Mouse (Mus musculus) G1E-ER4 (cell line): Measurements from ENCODE around the gene Sox12. TPM values are rescaled to one million over a fixed set of nuclear protein-coding genes. Genes with fewer than 3 reads are reported as not detected.

ENCODE experiments used
- GATA1 ChIP-seq: IDR thresholded peaks from one replicate; pipeline ENCODE4 v1.8.0; 2012; ENCODE audit warnings: low read length, inconsistent platforms
- polyA plus RNA-seq: library from polyadenylated mRNA; stranded (reverse); fragments of >175 nt; gene quantifications from 2 replicates; pipeline ENCODE4 v1.2.3, GENCODE M21; 2012

Gene Sox12
- polyA plus RNA-seq, 1 experiment, result 55.7 TPM

DNA sequence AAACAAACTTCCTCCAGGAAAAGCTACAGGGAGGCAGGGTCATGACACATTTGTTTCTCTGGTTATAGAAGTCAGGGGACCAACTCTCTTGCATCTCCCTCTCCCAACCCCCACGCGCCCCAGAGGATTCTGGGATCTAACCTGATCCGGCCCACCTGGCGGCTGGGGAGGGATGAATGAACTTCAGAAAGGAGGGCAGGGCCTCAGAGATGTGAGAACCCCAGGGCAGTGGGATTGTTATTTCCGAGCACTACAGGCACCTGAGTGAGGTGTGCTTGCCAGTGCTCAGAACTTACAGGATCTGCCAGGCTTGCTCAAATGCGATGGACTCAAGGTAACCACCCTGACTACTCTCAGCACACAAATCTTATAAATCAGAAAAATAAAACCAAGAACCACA, 52.5 kb downstream of the Sox12 start:
- no peak for TF ChIP-seq GATA1

DNA sequence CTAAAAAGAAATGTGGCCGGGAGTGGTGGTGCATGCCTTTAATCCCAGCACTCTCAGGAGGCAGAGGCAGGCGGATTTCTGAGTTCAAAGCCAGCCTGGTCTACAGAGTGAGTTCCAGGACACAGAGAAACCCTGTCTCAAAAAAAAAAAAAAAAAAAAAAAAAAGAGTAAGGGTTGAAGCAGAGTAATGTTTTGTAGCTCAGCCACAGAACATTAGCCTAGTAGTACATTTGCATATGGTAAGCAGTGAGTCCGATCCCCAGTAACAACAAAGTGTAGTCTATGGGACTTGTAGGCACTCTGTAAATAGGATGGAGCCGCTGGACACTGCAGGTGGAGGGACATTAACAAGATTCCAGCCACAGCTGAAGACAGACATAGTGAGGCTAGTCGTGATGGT, 53.0 kb downstream of the Sox12 start:
- no peak for TF ChIP-seq GATA1

DNA sequence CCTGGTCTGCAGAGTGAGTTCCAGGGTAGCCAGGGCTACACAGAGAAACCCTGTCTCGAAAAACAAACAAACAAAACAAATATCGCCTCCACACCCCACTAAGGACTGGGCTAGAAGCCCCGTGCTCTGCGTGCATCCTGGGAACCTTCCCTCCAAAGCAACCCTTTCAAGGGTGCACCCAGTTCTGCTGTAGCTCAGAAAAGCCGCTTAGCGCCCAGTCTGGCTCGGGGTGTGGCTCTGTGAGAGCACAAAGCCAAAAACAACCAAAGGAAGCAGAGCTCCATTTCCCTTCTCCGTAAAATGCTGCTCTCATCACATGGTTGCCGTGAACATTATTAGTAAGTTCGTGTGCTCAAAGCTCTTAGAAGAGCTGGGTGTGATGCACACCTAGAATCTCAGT, 53.5 kb downstream of the Sox12 start:
- TF ChIP-seq GATA1, result no peak

Other genes starting within 250 kb of the Sox12 start
- 14.0 and 14.9 TPM in 2 replicates for gene Csnk2a1, start 171.2 kb downstream of the Sox12 start, polyA plus RNA-seq
- 15.5 and 17.7 TPM in 2 replicates for gene Tbc1d20, start 104.2 kb downstream of the Sox12 start, polyA plus RNA-seq
- 246 and 263 TPM in 2 replicates for gene Rbck1, start 65.4 kb downstream of the Sox12 start, polyA plus RNA-seq
- gene Trib3, start 54.0 kb downstream of the Sox12 start, polyA plus RNA-seq, result 31.8 and 47.3 TPM in 2 replicates
- not detected in 2 replicates for gene Nrsn2, start 21.4 kb downstream of the Sox12 start, polyA plus RNA-seq
- gene Zcchc3, start 17.0 kb upstream of the Sox12 start, polyA plus RNA-seq, result 23.4 and 24.1 TPM in 2 replicates
- 0.06 and 0.08 TPM in 2 replicates for gene 6820408C15Rik, start 17.5 kb upstream of the Sox12 start, polyA plus RNA-seq
- not detected in 2 replicates for gene Defb23, start 66.6 kb upstream of the Sox12 start, polyA plus RNA-seq
- not detected in 2 replicates for gene Defb20, start 79.0 kb upstream of the Sox12 start, polyA plus RNA-seq
- gene Defb22, start 92.1 kb upstream of the Sox12 start, polyA plus RNA-seq, result not detected in 2 replicates
- gene Defb26, start 113.6 kb upstream of the Sox12 start, polyA plus RNA-seq, result not detected in 2 replicates
- not detected in 2 replicates for gene Defb28, start 120.2 kb upstream of the Sox12 start, polyA plus RNA-seq
- not detected in 2 replicates for gene Defb29, start 142.0 kb upstream of the Sox12 start, polyA plus RNA-seq
- not detected in 2 replicates for gene Gm17416, start 171.3 kb upstream of the Sox12 start, polyA plus RNA-seq
- not detected in 2 replicates for gene Defb21, start 174.7 kb upstream of the Sox12 start, polyA plus RNA-seq
- not detected in 2 replicates for gene Defb19, start 182.2 kb upstream of the Sox12 start, polyA plus RNA-seq
- gene Defb45, start 201.3 kb upstream of the Sox12 start, polyA plus RNA-seq, result not detected in 2 replicates
- not detected in 2 replicates for gene Defb36, start 206.3 kb upstream of the Sox12 start, polyA plus RNA-seq
- gene Defb25, start 225.0 kb upstream of the Sox12 start, polyA plus RNA-seq, result not detected in 2 replicates
- not detected in 2 replicates for gene Rem1, start 228.9 kb upstream of the Sox12 start, polyA plus RNA-seq